Mouse (Mus musculus) ovary, postnatal 14 days (tissue): Measurements from ENCODE around the gene Ranbp9.

Experiments used
- DNase-seq: peaks from one replicate; pipeline ENCODE4 v3.0.0; 2022; ENCODE audit warnings: low spot score

The Ranbp9 gene

DNA sequence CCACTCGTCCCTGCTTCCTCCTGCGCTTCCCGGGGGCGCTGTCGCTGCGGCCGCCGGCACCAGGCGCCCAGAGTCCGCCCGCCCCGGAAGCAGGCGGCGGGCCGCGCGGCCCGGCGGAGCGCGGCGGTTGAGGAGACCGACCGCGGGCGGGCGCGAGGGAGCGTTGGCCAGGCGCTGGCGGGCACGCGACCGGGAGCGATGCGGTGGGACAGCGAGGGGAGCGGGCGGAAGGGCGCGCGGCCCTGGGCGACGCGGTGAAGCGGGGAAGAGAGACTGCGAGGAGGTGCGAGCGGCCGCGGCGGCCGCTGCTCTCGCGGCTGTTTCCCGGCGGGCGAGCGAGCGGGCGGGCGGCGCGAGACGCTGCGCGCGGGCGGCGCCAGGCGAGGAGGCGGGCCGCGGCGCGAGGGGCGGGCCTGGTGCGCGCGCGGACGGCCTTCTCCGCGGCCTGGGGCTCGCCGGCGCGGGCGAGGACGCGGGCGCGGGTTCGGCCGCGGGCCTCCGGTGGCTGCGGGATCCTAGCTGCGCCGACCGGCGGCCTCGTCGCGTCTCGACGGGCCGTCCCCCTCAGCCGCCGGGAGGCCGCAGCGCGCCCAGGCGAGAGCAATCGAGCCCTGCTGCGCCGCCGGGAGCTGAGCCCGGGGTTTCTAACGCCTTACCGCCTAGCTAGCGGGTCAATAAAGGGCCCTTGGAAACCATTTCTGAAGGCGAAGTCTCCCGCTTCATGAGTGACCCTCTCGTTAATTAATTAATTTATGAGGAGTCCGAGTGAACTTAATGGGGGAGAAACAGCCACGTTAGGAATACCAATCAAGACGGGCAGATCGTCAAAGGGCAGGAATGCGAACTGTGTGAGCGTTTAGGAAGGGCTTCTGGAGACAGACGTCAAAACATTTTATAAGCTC, at the start of gene Ranbp9:
Ranbp9 (minus strand) TSS at position 326 of the 902 bp plus-strand sequence.
- DNase-seq: peak; percentile 65

DNA sequence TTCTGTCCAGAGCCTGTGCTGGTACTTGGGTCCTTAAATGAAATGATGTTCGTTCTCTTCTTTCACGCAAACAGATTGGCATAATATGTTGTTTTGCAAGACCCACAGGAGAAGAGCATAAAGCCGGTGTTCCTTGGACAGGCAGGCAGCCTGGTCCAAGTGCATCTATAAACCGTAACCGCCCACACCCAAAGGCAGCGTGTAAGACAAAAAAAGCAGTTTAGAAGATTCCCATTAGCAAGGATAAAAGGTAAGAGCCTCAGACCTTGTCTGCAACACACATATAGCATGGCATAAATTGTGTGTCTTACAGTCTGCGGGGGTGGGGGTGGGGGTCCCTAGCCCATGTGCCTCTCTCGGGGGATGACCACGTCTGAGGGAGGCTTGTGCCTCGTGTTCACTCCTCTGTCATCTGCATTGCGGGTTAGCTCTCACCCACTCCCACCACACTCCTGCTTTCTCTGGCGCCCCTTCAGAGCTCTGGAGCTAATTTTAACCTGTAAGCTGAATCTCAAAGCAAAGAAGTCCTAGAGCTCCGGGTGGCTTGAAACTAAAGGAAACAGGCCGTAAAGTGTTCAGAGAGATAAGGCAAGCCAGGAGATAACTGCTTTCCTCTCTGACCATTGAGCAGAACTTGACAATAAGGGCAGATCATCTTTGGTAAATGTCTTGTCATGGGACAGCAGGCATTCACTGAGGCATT, 49.2 kb upstream of the Ranbp9 start:
- DNase-seq: no peak

DNA sequence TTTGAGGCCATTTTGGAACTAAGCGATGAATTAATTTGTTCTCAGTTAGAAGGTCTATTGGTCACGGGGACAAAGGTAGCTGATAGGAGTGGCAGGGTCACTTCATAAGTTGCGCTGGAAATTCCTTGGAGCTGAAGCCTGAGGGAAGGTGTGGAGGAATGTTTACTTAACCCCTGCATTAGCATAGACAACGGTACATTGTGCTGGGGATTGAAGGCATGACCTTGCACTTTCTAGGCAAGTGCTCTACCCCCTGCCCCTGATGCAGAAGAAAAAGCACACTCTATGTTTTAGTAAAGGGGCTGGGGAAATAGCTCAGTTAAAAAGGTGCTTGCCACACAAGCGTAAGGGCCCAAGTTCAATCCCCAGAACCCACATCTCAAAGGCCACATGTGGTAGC, 45.2 kb upstream of the Ranbp9 start:
- no peak for DNase-seq

DNA sequence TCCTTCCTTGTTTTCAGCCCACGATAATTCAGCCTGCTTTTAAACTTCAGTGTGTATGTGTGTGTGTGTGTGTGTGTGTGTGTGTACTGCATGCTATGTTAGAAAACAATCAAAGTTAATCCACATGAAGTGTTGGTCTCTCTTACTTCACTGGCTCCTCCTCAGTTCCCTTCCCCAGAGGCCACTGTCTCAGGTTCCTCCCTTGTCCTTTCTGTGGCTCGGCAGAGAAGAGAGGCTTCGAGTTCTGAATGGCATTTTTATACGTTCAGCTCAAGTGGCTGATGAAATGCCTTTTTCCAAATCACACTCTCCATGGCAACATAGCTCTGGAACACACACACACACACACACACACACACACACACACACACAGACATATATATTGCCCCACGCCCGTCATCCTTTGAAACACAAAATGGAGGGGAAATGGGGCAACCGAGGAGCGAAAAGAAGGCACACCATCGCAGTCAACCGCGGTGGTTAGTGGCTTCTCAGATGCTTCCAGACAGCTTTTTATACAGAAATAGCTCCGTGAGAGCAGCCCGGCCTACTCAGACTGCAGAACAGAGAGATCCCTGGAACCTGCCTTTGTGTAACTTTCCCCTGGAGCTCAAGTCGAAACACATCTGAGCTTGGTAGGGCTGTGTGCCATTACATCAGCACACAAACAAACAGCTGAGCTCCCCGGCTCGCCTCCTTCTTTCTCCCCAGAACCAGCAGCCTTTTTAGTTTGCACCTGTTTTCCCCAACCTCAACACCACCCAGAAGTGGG, 44.5 kb upstream of the Ranbp9 start:
- DNase-seq: no peak

DNA sequence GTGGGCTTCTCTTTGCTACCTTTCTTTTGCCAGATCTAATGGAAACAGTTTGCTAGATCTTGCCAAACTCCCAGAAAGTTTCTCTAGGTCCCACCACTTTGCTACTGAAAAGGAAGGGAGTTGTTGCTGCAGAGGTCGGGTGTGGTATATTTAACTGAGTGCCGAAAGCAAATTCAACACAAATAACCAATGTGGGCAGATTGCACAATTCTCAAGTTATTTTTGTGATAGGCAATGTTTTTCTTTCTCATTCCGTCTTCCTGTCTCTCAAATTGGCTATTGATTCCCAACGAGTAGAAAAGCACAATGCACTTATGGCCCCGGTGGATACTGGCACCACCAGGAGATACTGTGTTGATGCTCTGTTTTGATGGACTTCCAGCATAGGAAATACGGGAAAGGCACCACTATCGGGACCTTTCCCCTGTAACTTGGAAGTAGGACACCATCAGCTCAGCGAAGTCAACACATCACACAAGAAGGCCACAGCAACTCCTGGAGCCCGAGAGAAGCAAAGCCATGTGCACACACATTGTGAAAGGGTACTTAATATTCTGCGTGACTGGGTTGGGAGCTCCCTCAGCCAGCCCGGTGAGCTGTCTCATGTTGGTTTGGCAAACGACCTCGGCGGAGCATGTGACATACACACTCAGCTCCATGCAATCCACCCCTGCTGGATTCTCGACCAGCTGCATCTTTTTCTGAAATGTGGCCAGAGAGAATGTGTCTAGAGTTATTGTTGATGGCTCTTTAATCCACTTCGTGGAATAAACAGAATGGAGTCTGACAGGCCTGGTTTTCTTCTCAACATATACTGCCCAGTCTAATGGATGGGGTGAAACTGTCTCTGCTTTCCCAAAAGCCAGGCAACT, 43.6 kb upstream of the Ranbp9 start:
- peak; percentile 30 for DNase-seq

DNA sequence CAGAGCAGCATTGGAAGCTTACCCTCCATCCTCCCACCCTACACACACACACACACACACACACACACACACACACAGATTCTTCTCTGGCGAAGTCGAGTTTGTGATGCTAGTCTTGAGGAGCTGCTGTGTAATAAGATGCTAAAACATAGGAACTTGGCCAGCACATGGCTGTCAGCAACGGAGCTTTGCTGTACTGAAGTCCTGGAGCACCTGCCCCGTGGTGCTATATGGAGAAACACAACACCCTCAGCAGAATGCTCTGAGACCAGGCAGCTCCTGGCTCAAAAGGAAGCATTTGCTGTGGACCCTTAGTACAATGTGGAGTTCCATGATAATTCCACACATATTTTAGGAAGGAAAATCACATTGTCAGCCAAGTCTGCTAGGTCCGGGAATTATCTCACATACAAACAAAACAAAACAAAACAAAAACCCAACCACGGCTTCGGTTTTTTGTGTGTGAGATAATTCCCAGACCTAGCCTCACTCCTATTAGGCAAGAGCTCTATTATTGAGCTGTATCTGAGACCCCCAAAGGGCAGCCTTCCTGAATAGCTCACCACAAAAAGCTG, 42.9 kb upstream of the Ranbp9 start:
- no peak for DNase-seq

DNA sequence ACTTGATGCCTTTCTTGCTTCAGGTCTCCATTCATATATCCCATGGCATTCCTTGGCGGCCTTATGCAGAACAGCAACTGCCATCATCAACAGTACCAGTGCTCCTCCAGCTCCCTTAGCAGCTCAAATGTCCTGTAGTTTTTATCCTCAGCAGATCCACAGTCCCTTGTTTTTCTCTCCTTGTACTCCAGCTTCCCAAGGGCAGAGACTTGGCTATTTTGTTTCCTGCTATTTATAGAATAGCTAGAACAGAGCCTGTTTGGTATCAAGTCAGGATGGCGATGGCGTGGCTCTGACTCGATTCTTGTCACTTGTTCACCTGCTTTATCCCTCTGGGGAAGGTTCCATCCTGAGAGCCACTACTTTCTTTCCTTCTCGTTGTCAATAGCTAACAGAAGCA, 40.9 kb upstream of the Ranbp9 start:
- DNase-seq: no peak

DNA sequence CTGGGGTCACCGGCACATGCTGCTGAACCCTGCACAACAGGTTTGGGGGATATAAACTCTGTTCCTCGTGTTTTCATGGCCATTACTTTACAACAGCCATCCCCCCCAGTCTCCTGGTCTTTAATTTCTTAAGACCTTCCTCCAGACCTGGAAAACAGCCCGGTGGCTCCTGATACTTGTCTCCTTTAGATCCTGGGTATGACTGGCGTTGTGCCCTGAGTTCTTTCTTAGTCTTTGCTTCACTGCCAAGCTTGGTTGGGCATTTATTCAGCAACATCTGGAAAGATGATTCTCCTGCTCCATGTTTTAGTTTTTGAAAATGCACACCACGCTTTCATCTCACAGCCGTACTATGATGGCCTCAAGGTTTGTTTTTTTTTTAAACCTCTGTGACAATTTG, 38.2 kb upstream of the Ranbp9 start:
- no peak for DNase-seq

DNA sequence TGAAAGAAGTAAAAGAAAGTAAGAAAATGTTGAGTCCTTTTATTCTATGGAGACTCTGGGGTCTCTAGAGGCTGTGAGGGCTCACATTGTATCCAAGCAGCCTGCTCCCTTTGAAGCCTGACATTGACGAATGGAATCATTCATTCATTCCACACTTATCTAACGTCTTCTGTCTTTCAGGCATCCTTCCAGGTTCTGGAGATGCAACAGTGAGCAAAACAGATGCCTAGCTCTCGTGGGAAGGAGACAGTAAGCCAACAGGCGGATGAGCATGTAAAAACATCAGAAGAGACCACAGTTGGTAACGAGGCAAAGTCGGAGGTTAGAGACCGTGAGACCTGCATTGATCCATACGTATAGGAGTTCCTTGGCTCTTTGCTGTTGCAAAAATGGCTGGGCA, 36.3 kb upstream of the Ranbp9 start:
- no peak for DNase-seq

DNA sequence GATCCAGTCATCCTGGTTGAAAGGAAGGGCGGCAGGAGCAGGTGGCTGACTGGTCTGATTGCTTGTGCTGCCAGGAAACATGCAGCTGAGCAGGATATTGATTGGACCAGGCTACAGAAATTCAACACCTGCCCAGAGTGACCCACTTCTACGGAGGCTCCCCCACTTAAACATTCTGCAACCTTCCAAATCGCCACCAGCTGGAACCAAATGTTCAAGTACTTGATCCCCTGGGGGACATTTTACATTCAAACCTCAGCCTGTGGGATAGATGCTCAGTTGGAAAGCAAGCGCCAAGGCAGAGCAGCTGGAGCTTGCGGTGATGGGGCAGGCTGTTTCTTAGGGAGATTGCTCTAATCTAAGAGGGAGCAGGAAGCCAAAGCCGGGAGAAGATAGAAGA, 35.8 kb upstream of the Ranbp9 start:
- DNase-seq: no peak

DNA sequence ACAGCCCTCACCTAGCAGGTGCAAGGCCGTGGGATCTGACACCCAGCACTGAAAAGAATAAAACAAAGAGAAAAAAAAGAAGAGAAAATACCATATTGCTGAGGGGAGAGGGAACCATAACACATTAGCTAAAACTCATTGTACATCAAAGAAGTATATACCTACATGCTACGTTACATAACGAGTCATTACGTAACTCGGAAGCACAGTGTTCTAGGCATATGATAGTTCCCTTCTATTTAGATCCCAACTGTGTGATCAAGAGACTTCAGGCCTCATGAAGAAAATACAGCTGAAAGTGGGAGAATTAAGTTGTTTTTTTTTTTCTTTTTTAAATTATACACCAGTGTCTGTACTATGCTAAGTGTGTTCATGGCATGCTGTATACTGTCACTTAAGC, 35.0 kb upstream of the Ranbp9 start:
- DNase-seq: no peak

DNA sequence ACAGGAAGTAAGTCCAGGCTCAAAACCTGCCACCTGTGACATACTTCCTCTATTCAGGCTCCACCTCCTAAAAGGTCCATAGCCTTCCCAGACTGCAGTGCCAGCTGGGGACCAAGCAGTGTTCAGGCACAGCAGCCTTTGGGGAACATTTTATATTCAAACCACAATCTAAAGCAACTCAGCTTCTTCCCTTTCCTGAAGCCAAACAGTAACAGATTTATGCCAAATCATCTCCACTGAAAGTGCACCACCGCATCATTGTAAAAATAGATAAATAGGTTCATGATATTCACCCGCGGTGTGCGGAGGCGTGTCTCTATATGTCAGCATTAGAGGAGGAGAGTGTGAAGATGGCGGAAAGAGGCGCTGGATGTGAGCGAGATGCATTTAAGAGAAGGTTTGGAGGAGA, 33.9 kb upstream of the Ranbp9 start:
- DNase-seq: no peak

DNA sequence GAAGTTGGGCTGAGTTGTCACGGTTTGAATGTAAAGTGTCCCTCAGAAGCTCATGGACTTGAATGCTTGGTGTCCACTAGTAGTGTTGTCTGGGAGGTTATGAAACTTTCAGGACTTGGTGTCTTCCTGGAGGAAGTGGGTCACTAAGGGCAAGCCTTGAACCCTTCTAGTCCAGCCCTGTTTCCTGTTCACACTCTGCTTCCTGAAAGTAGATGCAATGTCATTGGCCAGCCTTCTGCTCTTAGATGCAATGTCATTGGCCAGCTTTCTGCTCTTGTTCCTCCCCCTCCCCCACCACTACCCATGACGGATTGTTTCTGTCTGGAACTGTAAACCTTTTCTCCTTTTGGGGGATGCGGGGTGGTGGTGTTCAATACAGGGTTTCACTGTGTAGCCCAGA, 31.7 kb upstream of the Ranbp9 start:
- DNase-seq: no peak

DNA sequence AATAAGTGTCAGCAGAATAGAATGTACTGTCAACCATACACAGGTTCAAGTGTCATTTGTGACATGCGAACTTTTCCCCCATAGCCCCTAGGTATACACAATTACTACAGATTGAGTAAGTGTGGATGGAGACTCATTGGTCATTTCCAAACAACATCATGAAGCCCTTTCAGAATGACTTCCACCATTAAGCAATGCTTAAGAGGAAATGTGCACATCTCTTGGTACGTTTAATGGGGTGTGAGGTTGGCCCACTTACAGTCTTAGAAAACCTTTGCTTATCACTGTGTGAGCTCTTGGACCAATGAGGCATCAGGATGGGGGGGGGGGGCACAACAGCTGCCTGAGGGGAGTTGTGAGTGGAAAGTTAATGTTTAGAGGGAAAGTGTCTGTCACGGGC, 24.7 kb upstream of the Ranbp9 start:
- DNase-seq: no peak

DNA sequence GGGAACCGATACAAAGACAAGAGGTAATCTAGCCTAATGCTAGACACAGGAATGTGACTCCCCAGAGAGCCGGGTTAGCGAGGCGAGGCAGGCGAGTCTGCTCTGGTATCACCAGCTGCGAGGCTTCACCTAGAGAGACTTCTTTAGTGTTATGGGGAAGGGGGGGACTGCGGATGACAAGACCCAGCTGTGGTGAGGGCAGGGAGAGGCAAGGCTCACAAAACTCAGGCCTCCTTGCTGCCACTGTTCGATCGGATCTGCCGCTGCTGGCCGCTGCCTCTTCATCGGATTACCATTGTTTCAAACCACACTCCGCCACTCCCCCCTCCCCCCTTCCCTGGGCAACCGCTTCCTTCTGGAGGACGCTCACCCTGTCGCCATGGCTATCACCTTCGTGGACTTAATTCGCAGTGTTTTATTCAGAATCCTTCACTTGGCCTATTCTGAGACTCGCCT, 22.3 kb upstream of the Ranbp9 start:
- no peak for DNase-seq

DNA sequence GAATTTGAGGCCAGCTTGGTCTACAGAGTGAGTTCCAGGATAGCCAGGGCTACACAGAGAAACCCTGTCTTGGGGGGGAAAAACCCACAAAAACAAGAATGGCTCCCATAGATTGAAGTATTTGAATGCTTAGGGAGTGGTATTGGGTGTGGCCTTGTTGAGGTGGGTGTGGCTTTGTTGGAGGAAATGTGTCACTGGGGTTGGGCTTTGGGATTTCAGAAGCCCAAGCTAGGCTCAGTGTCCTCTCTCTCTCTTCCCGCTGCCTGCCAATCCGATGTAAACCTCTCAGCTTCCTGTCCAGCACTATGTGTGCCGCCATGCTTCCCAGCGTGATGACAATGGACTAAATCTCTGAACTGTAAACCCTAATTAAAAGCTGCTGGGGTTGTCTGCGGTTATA, 20.5 kb upstream of the Ranbp9 start:
- no peak for DNase-seq

DNA sequence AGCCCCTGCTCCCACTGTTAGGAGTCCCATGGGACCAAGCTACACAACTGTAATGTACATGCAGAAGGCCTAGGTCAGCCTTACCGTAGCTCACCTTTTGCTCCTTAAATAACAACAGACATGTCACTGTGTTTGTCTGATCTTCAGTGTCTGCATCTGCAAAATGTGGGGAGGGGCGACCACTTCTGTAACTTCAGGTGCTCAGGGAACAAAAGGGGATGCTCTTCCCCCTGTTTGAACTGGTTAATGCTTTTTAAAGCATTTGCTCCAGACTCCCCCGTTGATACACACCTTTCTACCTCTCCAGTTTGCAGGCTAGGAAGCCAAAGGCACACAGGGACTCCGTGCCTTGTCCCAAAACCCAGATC, 19.4 kb upstream of the Ranbp9 start:
- no peak for DNase-seq

DNA sequence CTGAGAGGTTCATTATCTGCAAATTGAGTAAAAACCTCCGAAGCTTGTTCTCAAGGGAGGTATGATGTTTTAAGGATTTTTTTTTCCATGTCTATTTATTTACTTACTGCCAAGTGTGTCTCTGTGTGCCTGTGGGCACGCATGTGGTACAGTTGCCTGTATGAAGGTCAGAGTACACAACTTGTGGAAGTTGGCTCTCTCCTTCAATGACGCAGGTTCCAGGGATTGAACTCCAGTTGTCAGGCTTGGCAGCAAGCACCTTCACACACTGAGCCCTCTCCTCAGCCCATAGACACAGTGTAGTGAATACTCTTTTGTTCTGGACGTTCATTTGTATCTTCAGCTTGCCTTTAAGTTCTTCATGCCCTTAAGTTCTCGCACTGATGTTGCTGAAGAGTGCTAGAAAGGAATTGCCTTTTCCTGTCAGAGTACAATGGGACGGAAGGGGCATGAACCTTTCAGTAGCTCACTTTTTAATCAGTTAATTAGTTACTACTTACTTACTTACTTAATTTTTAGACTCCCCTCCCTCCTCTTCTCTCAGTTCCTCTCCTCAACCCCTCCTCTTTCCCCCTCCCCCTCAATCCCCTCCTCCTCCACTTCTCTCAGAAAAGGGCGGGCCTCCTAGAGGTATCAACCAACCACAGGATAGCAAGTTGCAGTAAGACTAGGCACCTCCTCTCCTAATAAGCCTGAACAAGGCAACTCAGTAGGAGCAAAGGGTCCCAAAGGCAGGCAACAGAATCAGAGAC, 18.8 kb upstream of the Ranbp9 start:
- no peak for DNase-seq

DNA sequence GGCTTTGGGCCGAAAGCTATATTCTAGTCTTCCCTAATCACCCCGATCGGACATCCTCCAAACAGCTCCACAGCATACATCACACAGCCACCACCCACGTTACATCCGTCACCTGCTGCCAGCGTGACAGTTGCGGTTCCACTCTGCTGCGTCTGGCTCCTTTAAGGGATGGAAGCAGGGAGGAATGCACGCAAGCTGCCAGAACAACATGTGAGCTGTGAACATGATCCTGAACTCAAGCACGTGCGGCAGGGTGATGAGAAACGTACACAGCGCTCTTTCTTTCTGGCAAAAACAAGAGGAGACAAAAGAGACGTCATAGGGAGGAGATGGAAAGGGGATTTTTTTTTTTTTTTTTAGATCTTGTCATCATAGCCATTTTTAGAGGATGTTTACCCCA, 17.8 kb upstream of the Ranbp9 start:
- DNase-seq: no peak

DNA sequence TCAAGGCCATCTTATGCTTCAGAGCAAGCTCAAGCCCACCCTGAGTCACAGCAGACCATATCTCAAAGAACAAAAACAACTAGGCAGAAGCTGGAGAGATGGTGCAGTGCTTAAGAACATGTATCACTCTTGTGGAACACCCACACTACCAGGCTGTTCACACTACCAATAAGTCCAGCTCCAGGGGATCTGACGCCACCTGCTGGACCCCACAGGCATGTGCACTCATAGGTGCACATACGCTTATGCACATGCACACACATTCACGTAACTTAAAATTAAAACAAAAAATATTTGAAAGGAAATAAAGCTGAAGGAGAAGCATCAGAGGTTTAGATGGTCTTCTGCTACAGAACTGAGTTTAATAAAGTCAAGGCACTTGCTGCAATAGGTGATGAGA, 16.7 kb upstream of the Ranbp9 start:
- DNase-seq: no peak

DNA sequence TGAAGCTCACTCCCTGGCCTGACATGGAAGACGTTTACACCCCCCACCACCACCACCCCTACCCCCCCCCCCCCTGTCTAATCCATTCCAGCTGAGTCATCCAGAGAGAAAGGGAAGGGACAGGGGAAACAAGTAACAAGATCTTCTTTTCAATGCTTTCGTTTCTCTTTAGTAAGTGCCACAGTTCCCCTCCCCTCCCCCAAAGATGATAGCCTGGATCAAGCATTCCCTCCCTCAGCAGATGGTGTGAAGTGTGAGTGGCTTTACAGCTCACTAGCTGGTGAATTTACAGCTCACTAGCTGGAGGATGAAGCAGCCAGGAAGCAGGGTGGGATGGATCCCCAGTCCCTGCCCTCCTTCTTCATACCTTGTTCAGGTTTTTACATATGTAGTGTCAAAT, 15.6 kb upstream of the Ranbp9 start:
- no peak for DNase-seq
